Mouse (Mus musculus) midbrain, embryonic 13.5 days (tissue): Measurements from ENCODE around the gene Commd4. TPM values are rescaled to one million over a fixed set of nuclear protein-coding genes. Genes with fewer than 3 reads are reported as not detected.

Source experiments
- ATAC-seq: fragments of 200-750 bp; cut with Nextera tagmentation; 2 replicates; pipeline ENCODE4 v1.8.0; 2017; ENCODE audit warnings: mild to moderate bottlenecking, moderate TSS enrichment, moderate library complexity
- H3K27ac ChIP-seq: fragments of 300-500 bp; sonication (generic); 2 replicates; pipeline ENCODE4 v1.5.1; 2015; ENCODE audit warnings: inconsistent platforms, mild to moderate bottlenecking, moderate library complexity
- H3K27me3 ChIP-seq: fragments of 300-500 bp; sonication (generic); 2 replicates; pipeline ENCODE4 v1.6.1; 2015; ENCODE audit warnings: mild to moderate bottlenecking, inconsistent platforms
- H3K36me3 ChIP-seq: fragments of 300-500 bp; sonication (generic); 2 replicates; pipeline ENCODE4 v1.6.1; 2015; ENCODE audit warnings: mild to moderate bottlenecking, inconsistent platforms
- H3K4me1 ChIP-seq: fragments of 300-500 bp; sonication (generic); replicated peaks from 2 replicates; pipeline ENCODE4 v1.6.1; 2015; ENCODE audit warnings: inconsistent platforms
- H3K4me2 ChIP-seq: fragments of 300-500 bp; sonication (generic); replicated peaks from 2 replicates; pipeline ENCODE4 v1.6.1; 2015; ENCODE audit warnings: moderate library complexity, mild to moderate bottlenecking, inconsistent platforms
- H3K4me3 ChIP-seq: fragments of 300-500 bp; sonication (generic); replicated peaks from 2 replicates; pipeline ENCODE4 v1.5.1; 2015; ENCODE audit warnings: mild to moderate bottlenecking, inconsistent platforms
- H3K9ac ChIP-seq: fragments of 300-500 bp; sonication (generic); replicated peaks from 2 replicates; pipeline ENCODE4 v1.6.1; 2015; ENCODE audit warnings: mild to moderate bottlenecking, inconsistent platforms
- H3K9me3 ChIP-seq: fragments of 300-500 bp; sonication (generic); 2 replicates; pipeline ENCODE4 v1.6.1; 2016; ENCODE audit warnings: mild to moderate bottlenecking, inconsistent platforms
- WGBS: fragments of 180-500 bp; shearing (Covaris S2); methylation state at CpG from one replicate; pipeline ENCODE4 v1.1.7; 2015; 5-methylcytosine and 5-hydroxymethylcytosine counted together
- polyA plus RNA-seq: library from polyadenylated mRNA; unstranded; fragments of >200 nt; fragmentation: Nextera tagmentation; extraction: Ambion mirVana; gene quantifications from 2 replicates; pipeline ENCODE4 v1.2.1, GENCODE M21; 2015

Commd4 gene
- polyA plus RNA-seq, 1 experiment from 2014 or later, result 177 TPM

DNA sequence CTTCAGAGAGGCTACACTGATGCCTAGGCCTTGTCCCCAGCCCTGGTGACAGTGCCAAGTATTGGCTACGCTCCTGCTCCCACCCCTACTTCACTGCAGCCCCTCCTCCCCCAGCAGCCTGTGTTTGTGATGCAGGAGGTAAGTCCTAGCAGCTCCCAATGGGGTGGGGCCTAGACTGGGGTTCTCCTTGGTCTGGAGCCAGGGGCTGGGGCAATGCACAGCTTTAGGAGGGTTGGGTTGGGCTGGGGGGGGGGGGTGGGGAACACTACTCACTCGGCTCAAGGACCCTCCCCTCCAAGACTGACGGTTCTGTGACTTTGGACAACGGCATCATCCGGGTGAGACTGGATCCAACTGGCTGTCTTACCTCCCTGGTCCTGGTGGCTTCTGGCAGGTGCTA is 18.6 kb downstream of the Commd4 start:
- H3K27me3 ChIP-seq, result no peaks in the 10 kb centered on the region
- no peak overlapping the region for H3K4me3 ChIP-seq
- no peaks in the 10 kb centered on the region for H3K4me1 ChIP-seq
- ATAC-seq, result 0 out of 2 replicates have a peak, but pooled peaks have one; percentile 10
- no peak overlapping the region for H3K27ac ChIP-seq
- H3K36me3 ChIP-seq, result peaks cover 96% of the 10 kb centered on the region
- H3K9me3 ChIP-seq, result no peaks in the 10 kb centered on the region
- 82% methylated on average over 5 of the region's 5 CpGs for WGBS
- H3K4me2 ChIP-seq, result no peak overlapping the region
- H3K9ac ChIP-seq, result 0 out of 2 replicates have a peak overlapping the region, but pooled peaks have one; percentile 4

DNA sequence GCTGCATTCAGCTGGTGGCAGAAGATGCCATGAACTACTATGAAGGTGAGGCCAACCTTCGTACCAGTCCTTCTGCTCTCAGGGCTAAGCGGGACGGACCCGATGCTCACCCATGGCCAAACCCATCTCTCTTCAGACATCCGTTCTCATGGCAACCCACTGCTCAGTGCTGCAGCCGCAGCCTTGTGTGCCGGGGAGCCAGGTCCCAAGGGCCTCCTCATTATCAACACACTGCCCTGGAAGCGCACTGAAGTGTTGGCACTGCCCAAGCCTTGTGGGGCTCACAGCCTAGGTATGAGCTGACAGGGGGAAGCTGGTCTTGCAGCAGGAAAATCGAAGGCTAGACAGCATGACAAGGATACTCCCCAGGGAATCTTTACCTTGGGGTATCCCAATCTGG is 19.0 kb downstream of the Commd4 start:
- no peak overlapping the region for H3K27ac ChIP-seq
- H3K4me2 ChIP-seq, result no peak overlapping the region
- H3K4me1 ChIP-seq, result no peaks in the 10 kb centered on the region
- H3K27me3 ChIP-seq, result no peaks in the 10 kb centered on the region
- H3K4me3 ChIP-seq, result no peak overlapping the region
- H3K36me3 ChIP-seq, result peaks cover 95% of the 10 kb centered on the region
- H3K9me3 ChIP-seq, result no peaks in the 10 kb centered on the region
- ATAC-seq, result 0 out of 2 replicates have a peak, but pooled peaks have one; percentile 7
- WGBS, result 87% methylated on average over 9 of the region's 9 CpGs
- H3K9ac ChIP-seq, result 0 out of 2 replicates have a peak overlapping the region, but pooled peaks have one; percentile 4

DNA sequence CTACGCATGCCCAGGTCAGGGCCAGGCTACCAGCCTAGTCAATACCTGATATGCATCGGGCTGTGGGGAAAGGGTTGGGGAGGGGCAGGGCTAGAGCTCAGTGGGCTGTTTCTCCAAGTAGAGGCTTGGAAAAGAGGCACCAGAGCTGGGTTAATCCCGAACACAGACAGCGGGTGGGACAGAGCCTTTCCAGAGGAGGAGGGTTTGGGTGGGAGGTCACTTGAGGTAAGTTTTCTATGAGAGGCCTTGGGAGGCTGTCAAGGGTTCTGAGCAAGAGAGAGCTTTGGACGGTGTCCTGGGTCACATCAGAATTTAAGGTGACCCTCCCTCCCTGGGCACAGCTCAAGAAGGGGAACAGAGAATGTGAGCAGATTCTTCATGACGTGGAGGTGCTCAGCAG is 19.6 kb downstream of the Commd4 start:
- ATAC-seq, result no peak
- Histone ChIP-seq H3K9ac (no peak overlapping the region), H3K4me2 (no peak overlapping the region), H3K27ac (no peak overlapping the region), H3K4me3 (no peak overlapping the region), H3K36me3 (peaks cover 89% of the 10 kb centered on the region), H3K9me3 (no peaks in the 10 kb centered on the region), H3K27me3 (no peaks in the 10 kb centered on the region), H3K4me1 (no peaks in the 10 kb centered on the region)
- 95% methylated on average over 6 of the region's 6 CpGs for WGBS

DNA sequence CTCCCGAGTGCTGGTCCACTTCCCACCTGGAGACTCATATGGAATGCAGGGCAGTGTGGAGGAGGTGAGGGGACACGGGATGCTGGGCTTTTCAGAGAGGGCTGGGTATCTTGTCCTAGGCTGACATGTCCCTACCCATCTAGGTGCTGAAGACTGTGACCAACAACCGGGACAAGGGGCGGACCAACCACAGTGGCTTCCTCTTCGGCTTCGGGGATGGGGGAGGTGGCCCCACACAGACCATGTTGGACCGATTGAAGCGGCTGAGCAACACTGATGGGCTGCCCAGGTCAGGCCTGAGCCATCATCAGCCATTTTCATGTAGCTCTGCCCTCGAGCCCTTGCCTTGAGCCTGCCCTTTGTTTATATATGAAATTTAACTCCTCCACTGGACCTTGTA is 20.4 kb downstream of the Commd4 start:
- H3K9me3 ChIP-seq, result no peaks in the 10 kb centered on the region
- H3K27ac ChIP-seq, result no peak overlapping the region
- no peak overlapping the region for H3K9ac ChIP-seq
- no peak overlapping the region for H3K4me3 ChIP-seq
- 89% methylated on average over 9 of the region's 9 CpGs for WGBS
- H3K36me3 ChIP-seq, result peaks cover 83% of the 10 kb centered on the region
- no peaks in the 10 kb centered on the region for H3K4me1 ChIP-seq
- no peak for ATAC-seq
- H3K4me2 ChIP-seq, result no peak overlapping the region
- H3K27me3 ChIP-seq, result no peaks in the 10 kb centered on the region

DNA sequence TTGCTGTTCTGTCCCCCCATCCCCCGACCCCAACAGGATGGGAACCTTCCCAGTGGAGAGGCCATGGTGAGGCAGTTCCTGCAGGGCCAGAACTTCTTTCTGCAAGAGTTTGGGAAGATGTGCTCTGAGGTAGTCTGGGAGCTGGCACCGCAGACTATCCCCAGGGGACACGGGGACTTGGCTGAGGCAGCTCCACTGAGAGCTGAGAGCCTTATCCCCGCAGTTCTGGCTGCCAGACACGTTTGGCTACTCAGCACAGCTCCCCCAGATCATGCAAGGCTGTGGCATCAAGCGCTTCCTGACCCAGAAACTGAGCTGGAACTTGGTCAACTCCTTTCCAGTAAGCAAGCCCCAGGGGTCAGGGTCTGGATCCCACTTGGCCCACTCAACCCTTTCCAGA is 20.9 kb downstream of the Commd4 start:
- Histone ChIP-seq H3K36me3 (peaks cover 78% of the 10 kb centered on the region), H3K4me2 (no peak overlapping the region), H3K9ac (no peak overlapping the region), H3K9me3 (no peaks in the 10 kb centered on the region), H3K4me3 (no peak overlapping the region), H3K27ac (no peak overlapping the region), H3K27me3 (no peaks in the 10 kb centered on the region), H3K4me1 (no peaks in the 10 kb centered on the region)
- WGBS, result 91% methylated on average over 6 of the region's 6 CpGs
- no peak for ATAC-seq

DNA sequence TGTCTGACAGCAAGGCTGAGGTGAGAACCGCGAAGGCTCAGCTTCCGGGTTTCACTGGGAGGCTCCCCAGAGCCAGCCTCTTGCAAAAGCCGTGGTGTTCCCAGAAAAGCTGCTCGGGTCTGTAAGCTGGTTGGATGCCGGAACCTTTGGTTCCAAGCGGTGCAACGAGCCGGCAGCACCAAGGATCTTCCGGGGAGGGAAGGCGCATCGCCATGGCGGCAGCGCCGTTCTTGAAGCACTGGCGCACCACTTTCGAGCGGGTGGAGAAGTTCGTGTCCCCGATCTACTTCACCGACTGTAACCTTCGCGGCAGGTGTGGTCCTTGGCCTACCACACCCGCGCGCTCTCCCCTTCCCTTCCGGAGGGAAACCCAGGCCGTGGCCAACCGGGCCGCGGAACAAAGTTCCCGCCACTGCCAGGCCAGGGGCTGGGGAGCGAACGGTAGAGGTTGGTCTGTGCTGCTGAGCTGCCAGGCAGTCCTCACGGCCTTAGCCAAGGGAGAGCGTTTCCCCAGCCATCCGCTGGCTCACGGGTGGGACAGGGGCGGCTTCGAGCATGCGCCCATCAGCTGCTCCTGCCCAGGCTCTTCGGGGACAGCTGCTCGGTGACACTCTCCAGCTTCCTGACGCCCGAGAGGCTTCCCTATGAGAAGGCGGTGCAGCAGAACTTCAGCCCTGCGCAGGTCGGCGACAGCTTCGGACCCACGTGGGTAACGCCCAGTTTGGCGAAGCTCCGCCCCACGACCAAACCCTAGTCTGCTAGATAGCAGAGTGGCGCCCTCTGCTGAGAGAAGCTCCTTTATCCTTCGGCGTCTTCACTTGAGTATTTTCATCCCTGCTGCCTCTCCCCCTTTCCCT is 27.3 kb downstream of the Commd4 start, which contains the start of gene Man2c1:
TSS of gene Man2c1 (plus strand) at position 114 of the 857 bp plus-strand sequence.
- Histone ChIP-seq H3K27ac (peak within 1 kb of the TSS; percentile 92), H3K9me3 (no peaks in the 10 kb centered on the region), H3K4me2 (peak within 1 kb of the TSS; percentile 67), H3K4me3 (peak within 1 kb of the TSS; percentile 56), H3K4me1 (peaks cover 15% of the 10 kb centered on the region), H3K9ac (peak within 1 kb of the TSS; percentile 64), H3K27me3 (no peaks in the 10 kb centered on the region), H3K36me3 (peaks cover 40% of the 10 kb centered on the region)
- ATAC-seq, result peak; percentile 95
- under 1% methylated on average over 57 of the region's 58 CpGs for WGBS

DNA sequence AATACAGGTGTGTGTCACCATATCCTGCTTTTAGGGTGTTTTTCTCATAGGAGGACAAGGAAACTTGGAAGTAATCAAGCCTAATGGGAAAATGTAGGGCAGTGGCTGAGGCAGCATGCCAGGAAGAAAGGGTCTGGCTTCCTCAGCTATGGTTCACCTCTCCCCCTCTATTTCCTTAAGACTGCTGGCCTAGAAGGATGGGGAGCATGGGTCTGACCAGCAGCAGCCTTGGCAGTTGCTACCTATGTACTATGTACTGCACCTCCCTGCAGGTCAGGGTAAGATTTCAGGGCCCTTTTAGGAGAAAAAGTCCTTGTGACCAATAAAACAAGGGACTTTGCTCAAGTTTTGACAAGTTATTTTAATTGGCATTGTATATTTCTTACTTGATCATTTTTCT is 28.5 kb downstream of the Commd4 start:
- peak overlapping the region; percentile 67 for H3K4me2 ChIP-seq
- H3K9ac ChIP-seq, result no peak overlapping the region; the same call in 1 of the 2 replicates
- no peaks in the 10 kb centered on the region for H3K9me3 ChIP-seq
- peaks cover 15% of the 10 kb centered on the region for H3K4me1 ChIP-seq
- no peak overlapping the region for H3K27ac ChIP-seq
- peak overlapping the region; percentile 56; the same call in 1 of the 2 replicates for H3K4me3 ChIP-seq
- no peaks in the 10 kb centered on the region for H3K27me3 ChIP-seq
- ATAC-seq, result no peak
- H3K36me3 ChIP-seq, result peaks cover 39% of the 10 kb centered on the region

DNA sequence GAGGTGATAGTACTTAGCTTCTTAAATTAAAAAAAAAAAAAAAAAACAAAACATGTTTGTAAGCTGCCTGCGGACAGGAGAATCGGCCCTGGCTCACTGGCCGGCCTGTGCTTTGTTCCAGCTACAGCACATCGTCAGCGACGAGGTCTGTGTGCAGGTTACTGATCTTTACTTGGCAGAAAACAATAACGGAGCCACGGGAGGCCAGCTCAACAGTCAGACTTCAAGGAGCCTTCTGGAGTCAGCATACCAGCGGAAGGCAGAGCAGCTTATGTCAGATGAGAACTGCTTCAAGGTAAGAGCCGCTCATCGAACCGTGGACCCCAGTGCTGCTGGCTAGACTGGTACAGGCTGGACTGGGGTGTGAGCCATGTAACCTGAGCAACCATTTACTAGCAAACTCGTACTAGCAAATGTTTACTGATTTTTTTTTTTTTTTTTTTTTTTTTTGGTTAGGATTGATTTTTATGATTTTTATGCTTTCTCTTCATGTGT is 40.8 kb downstream of the Commd4 start:
- no peak overlapping the region for H3K27ac ChIP-seq

More for the DNA sequence above, 40.8 kb downstream of the Commd4 start:
- Histone ChIP-seq H3K9ac (no peak overlapping the region), H3K36me3 (peaks cover 83% of the 10 kb centered on the region), H3K4me3 (no peak overlapping the region), H3K4me1 (no peaks in the 10 kb centered on the region), H3K27me3 (no peaks in the 10 kb centered on the region), H3K4me2 (no peak overlapping the region), H3K9me3 (no peaks in the 10 kb centered on the region)
- ATAC-seq, result no peak
- WGBS, result 90% methylated on average over 13 of the region's 13 CpGs

Other genes with a start within 250 kb of the Commd4 start
- 2.8 and 3.1 TPM in 2 replicates for gene Snx33, start 230.0 kb downstream of the Commd4 start, polyA plus RNA-seq
- 69.4 and 73.3 TPM in 2 replicates for gene Imp3, start 220.9 kb downstream of the Commd4 start, polyA plus RNA-seq
- 27.8 and 30.5 TPM in 2 replicates for gene Snupn, start 207.5 kb downstream of the Commd4 start, polyA plus RNA-seq
- 21.7 and 23.4 TPM in 2 replicates for gene Ptpn9, start 163.4 kb downstream of the Commd4 start, polyA plus RNA-seq
- 29.6 and 33.2 TPM in 2 replicates for gene Sin3a, start 86.3 kb downstream of the Commd4 start, polyA plus RNA-seq
- 69.3 and 70.0 TPM in 2 replicates for gene Man2c1, start 27.6 kb downstream of the Commd4 start, polyA plus RNA-seq
- gene Neil1, start 10.0 kb downstream of the Commd4 start, polyA plus RNA-seq, result 10.4 TPM in 2 replicates
- not detected in 2 replicates for gene Trcg1, start 78.2 kb upstream of the Commd4 start, polyA plus RNA-seq
- 4.4 and 5.6 TPM in 2 replicates for gene 1700017B05Rik, start 104.3 kb upstream of the Commd4 start, polyA plus RNA-seq